Mouse (Mus musculus): ENCODE results near the gene Gna12.

Gna12 gene

GRCm38 (mm10) chr5:140753223-140753622, 77.0 kb downstream of the Gna12 start:
- no peak for DNase-seq (ENCODE audit: low spot score in 2 of 2)

GRCm38 (mm10) chr5:140752639-140753038, 77.6 kb downstream of the Gna12 start:
- DNase-seq (ENCODE audit: low spot score in 2 of 2), result no peak

GRCm38 (mm10) chr5:140752041-140752440, 78.2 kb downstream of the Gna12 start:
- no peak for DNase-seq (ENCODE audit: low spot score in 2 of 2)

GRCm38 (mm10) chr5:140750925-140751324, 79.3 kb downstream of the Gna12 start:
- DNase-seq (ENCODE audit: low spot score in 2 of 2), result peak in 1 of 2 experiments; percentile 49

GRCm38 (mm10) chr5:140749062-140749875, 81.0 kb downstream of the Gna12 start:
- peak in 1 of 2 experiments; percentile 76 for DNase-seq (ENCODE audit: low spot score in 2 of 2)

GRCm38 (mm10) chr5:140748425-140748824, 81.8 kb downstream of the Gna12 start:
- no peak for DNase-seq (ENCODE audit: low spot score in 2 of 2)

- no peak for DNase-seq (ENCODE audit: low spot score in 2 of 2)
Observed at GRCm38 (mm10) chr5:140743706-140744131, 86.5 kb downstream of the Gna12 start.

GRCm38 (mm10) chr5:140741877-140742276, 88.4 kb downstream of the Gna12 start:
- DNase-seq (ENCODE audit: low spot score in 2 of 2), result no peak

GRCm38 (mm10) chr5:140741040-140741439, 89.2 kb downstream of the Gna12 start:
- no peak for DNase-seq (ENCODE audit: low spot score in 2 of 2)

GRCm38 (mm10) chr5:140739813-140740212, 90.4 kb downstream of the Gna12 start:
- peak; percentile 54 to 67 for DNase-seq (ENCODE audit: low spot score in 2 of 2)

- no peak for DNase-seq (ENCODE audit: low spot score in 2 of 2)
Observed at GRCm38 (mm10) chr5:140736166-140736565, 94.1 kb downstream of the Gna12 start.

- peak in 1 of 2 experiments; percentile 37 for DNase-seq (ENCODE audit: low spot score in 2 of 2)
Observed at GRCm38 (mm10) chr5:140735297-140735696, 94.9 kb downstream of the Gna12 start.

GRCm38 (mm10) chr5:140733336-140733735, 96.9 kb downstream of the Gna12 start:
- DNase-seq (ENCODE audit: low spot score in 2 of 2), result no peak

- no peak for DNase-seq (ENCODE audit: low spot score in 2 of 2)
Observed at GRCm38 (mm10) chr5:140732195-140732594, 98.0 kb downstream of the Gna12 start.

GRCm38 (mm10) chr5:140731040-140731797, 99.0 kb downstream of the Gna12 start:
- no peak for DNase-seq (ENCODE audit: low spot score in 2 of 2)

GRCm38 (mm10) chr5:140726946-140727740, 103.1 kb downstream of the Gna12 start:
- no peak for DNase-seq (ENCODE audit: low spot score in 2 of 2)

GRCm38 (mm10) chr5:140726062-140726839, 104.0 kb downstream of the Gna12 start:
- peak in 1 of 2 experiments; percentile 54 for DNase-seq (ENCODE audit: low spot score in 2 of 2)

GRCm38 (mm10) chr5:140723822-140724221, 106.4 kb downstream of the Gna12 start, which contains the start of gene Amz1:
TSS of gene Amz1 (plus strand) at chr5:140724127.
- DNase-seq (ENCODE audit: low spot score in 2 of 2), result peak in 1 of 2 experiments; percentile 74

GRCm38 (mm10) chr5:140722121-140722520, 108.1 kb downstream of the Gna12 start:
- no peak for DNase-seq (ENCODE audit: low spot score in 2 of 2)

- DNase-seq (ENCODE audit: low spot score in 2 of 2), result no peak
Observed at GRCm38 (mm10) chr5:140720773-140721172, 109.5 kb downstream of the Gna12 start.

- DNase-seq (ENCODE audit: low spot score in 2 of 2), result no peak
Observed at GRCm38 (mm10) chr5:140711040-140711439, 119.2 kb downstream of the Gna12 start.

Measured in left cerebral cortex, adult 9 months (tissue).